Mouse (Mus musculus) E14TG2a.4 (cell line): ENCODE results near the gene Opn1mw.

Experiments used
- H3K27me3 ChIP-seq: 2 replicates; pipeline ENCODE4 v1.6.1; 2014; ENCODE audit warnings: low read length, control low read depth; ENCODE audit not compliant: insufficient read depth
- H3K36me3 ChIP-seq: 2 replicates; pipeline ENCODE4 v1.6.1; 2014; ENCODE audit warnings: low read length, control low read depth; ENCODE audit not compliant: insufficient read depth
- H3K4me1 ChIP-seq: replicated peaks from 2 replicates; pipeline ENCODE4 v1.6.1; 2014; ENCODE audit warnings: low read depth, low read length, control low read depth
- H3K4me3 ChIP-seq: replicated peaks from 2 replicates; pipeline ENCODE4 v1.5.1; 2014; ENCODE audit warnings: mild to moderate bottlenecking, low read length
- H3K9me3 ChIP-seq: 2 replicates; pipeline ENCODE4 v1.6.1; 2014; ENCODE audit warnings: low read length, control low read depth
- CTCF ChIP-seq: conservative IDR thresholded peaks from 2 replicates; pipeline ENCODE4 v1.5.1; 2014; ENCODE audit warnings: low read length
- NANOG ChIP-seq: IDR thresholded peaks from 2 replicates; pipeline ENCODE4 v1.6.1; 2014; ENCODE audit warnings: borderline replicate concordance, low read length, mixed read lengths
- POU5F1 ChIP-seq: IDR thresholded peaks from 2 replicates; pipeline ENCODE4 v1.6.1; 2014; ENCODE audit warnings: low read length, borderline replicate concordance

Gene Opn1mw

DNA sequence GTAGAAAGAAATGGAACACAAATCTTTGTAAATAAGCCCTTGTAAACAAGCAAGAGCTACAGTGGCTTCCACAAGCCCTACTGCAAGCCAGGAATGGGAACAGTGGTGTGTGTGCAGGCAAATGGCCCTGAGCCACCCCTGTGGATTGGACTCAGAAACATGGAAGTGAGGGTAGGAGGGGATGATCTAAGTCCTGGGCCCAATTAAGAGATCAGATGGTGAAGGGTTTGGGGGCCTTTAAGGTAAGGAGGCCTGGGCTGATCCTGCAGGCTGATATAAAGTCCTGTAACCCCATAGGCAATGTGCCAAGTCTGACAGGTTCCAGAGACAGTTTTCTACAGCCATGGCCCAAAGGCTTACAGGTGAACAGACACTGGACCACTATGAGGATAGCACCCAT, at the start of gene Opn1mw:
TSS of gene Opn1mw (plus strand) at position 301 of the 400 bp plus-strand sequence.
- Histone ChIP-seq H3K9me3 (no peaks in the 10 kb centered on the region), H3K4me3 (no peak within 1 kb of the TSS), H3K4me1 (no peaks in the 10 kb centered on the region), H3K27me3 (no peaks in the 10 kb centered on the region), H3K36me3 (no peaks in the 10 kb centered on the region)
- TF ChIP-seq CTCF = no peak

DNA sequence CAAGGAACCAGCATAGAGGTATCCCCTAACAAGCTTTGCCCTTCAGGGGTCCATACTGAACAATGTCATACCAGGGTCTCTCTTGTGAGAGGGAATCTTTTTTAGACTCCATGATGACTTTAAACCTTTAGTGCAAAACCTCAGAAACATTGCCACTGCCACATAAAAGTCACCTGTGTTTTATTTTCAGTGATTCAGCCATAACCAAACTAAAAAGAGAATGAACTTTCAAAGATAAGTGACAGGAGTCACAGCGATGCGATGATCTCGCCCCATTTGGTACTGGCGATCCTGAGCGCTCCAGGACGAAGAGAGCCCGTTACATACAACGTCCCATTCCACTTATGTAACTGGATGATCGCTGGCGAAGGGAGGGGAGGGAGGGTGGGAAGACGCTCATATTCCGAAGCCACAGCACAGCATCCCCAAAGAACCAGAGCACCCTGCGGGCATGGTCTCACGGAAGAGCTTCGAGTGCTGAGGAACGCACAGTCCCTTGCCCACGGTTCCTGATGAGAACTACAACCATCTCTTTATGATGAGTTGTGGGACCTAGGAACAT, 42.9 kb upstream of the Opn1mw start:
- Histone ChIP-seq H3K27me3 (no peaks in the 10 kb centered on the region), H3K36me3 (0 out of 2 replicates have a peak, but pooled peaks cover 1% of the 10 kb centered on the region), H3K4me3 (peak overlapping the region; percentile 84), H3K4me1 (peaks cover 40% of the 10 kb centered on the region), H3K9me3 (no peaks in the 10 kb centered on the region)
- no peak for TF ChIP-seq NANOG
- TF ChIP-seq POU5F1 = no peak
- no peak for TF ChIP-seq CTCF

DNA sequence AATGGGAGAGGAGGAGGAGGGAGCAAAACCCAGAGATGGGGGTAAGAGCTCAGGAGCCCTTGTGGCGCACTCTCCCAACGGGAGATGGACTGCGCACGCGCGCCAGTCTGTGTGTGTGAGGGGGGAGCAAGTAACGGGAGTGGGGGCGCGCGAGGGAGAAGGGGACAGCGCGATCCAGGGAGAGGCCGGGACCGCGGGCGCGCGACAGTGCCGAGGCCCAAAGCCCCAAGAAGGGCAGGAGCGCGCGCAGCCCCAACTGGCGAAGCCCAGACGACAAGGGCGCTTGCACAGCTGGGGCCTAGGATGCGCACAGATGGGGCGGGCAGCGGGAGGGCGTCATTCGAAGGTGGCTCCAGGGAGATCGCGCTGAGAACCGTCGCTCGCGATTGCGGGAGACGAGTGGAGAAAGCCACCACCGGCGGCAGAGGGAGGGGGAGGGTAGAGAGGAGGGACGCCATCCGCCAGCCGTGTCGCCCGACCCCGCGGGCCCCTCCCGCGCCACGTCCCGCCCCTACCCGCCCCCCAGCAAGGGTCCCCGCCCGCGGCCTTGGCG, 42.2 kb upstream of the Opn1mw start:
- peaks cover 34% of the 10 kb centered on the region for H3K4me1 ChIP-seq
- H3K9me3 ChIP-seq = no peaks in the 10 kb centered on the region
- TF ChIP-seq CTCF (no peak), POU5F1 (no peak), NANOG (no peak)
- H3K27me3 ChIP-seq = no peaks in the 10 kb centered on the region
- no peaks in the 10 kb centered on the region for H3K36me3 ChIP-seq
- H3K4me3 ChIP-seq = peak overlapping the region; percentile 84

DNA sequence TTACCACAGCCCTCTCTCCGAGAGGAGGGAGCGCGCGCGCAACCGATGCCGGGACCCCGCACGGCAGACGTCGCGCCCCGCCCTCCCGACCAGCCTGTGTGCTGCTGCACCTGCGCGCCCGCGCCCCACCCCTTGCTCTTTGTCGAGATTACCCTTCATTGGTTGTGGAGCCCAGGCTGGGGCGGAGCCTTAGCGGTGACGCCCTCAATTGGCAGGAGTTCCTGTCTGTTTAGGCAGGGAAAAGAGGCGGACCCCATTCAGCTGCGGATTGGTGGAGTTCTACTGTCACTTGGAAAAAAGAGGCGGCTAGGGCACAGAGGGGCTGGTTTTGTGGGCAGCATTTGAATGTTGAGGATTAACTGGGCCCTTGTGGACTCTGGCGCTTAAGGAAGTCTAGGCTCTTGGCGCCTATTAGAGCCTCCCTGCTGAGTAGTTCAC, 41.6 kb upstream of the Opn1mw start:
- H3K27me3 ChIP-seq = no peaks in the 10 kb centered on the region
- peak overlapping the region; percentile 84 for H3K4me3 ChIP-seq
- H3K4me1 ChIP-seq = peaks cover 28% of the 10 kb centered on the region
- no peaks in the 10 kb centered on the region for H3K36me3 ChIP-seq
- H3K9me3 ChIP-seq = no peaks in the 10 kb centered on the region
- TF ChIP-seq NANOG (no peak), CTCF (no peak), POU5F1 (no peak)

DNA sequence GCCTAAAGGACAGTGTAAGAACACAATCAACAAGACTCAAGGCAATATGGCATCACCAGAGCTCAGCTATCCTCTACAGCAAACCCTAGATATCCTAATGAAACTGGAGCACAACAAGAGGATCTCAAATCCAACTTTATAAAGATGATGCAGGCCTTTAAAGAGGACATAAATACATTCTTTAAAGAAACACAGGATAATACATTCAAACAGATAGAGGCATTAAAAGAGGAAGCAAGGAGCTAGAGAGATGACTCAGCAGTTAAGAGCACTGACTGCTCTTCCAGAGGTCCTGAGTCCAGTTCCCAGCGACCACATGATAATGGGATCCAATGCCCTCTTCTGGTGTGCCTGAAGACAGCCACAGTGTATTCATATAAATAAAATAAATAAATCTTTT, 32.1 kb upstream of the Opn1mw start:
- no peak overlapping the region for H3K4me3 ChIP-seq
- no peaks in the 10 kb centered on the region for H3K36me3 ChIP-seq
- no peak for TF ChIP-seq NANOG
- no peaks in the 10 kb centered on the region for H3K4me1 ChIP-seq
- H3K9me3 ChIP-seq = no peaks in the 10 kb centered on the region
- H3K27me3 ChIP-seq = no peaks in the 10 kb centered on the region

DNA sequence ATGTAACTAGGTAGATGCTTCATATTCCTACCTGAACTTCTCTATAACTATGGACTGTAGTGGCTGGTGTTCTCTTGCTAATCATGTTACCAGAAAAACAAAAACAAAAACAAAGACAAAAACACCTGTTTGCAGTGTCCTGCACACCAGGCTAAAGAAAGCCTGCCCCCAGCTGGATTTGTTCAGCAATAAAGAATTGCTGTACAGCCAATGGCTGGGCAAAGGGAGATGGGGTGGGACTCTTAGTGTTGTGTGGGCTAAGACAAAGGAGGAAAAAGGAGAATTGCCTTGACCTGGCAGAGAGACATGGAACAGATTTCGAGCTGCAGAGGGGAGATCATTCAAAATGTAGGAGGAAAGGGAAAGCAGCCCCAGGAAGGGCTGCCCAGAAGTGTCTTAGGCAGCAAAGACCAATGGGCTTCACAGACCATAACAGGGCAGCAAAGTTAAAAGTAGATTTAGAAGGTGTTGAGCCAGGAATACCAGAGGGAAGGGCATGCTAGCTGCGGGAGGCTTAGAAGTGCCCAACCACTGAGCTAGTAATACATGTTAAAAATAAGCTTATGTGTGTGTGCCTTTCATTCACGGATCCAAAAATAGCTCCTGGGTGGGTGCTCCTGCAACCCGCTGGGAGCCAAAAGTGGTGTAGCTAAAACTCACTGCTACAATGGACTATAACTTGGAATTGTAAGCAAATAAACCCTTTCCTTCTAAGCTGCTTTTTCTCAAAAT, 23.6 kb upstream of the Opn1mw start:
- H3K4me1 ChIP-seq = no peaks in the 10 kb centered on the region
- no peak overlapping the region for H3K4me3 ChIP-seq
- H3K36me3 ChIP-seq = no peaks in the 10 kb centered on the region
- TF ChIP-seq CTCF (no peak), POU5F1 (no peak), NANOG (no peak)
- H3K27me3 ChIP-seq = no peaks in the 10 kb centered on the region
- no peaks in the 10 kb centered on the region for H3K9me3 ChIP-seq

DNA sequence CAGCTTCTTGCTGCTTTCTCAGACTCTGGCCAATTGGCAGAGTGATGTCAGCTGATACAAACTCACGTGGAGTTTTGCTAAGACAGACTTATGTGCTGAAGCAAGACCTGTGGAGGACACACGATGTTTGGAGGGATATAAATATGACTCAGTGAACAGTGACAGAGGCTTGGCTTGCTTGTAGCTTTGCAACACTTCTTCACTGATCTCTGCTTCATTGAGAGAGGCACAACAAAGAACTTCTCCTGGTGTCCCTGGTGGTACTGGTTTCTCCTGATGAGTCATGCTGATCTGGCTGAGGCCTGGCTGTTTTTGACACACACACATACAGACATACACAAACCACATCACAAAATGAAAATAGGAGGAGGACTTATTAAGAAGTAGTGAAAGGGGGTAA, 21.3 kb upstream of the Opn1mw start:
- H3K36me3 ChIP-seq = no peaks in the 10 kb centered on the region
- TF ChIP-seq CTCF (no peak), POU5F1 (no peak), NANOG (no peak)
- no peaks in the 10 kb centered on the region for H3K27me3 ChIP-seq
- no peak overlapping the region for H3K4me3 ChIP-seq
- H3K4me1 ChIP-seq = no peaks in the 10 kb centered on the region
- no peaks in the 10 kb centered on the region for H3K9me3 ChIP-seq

DNA sequence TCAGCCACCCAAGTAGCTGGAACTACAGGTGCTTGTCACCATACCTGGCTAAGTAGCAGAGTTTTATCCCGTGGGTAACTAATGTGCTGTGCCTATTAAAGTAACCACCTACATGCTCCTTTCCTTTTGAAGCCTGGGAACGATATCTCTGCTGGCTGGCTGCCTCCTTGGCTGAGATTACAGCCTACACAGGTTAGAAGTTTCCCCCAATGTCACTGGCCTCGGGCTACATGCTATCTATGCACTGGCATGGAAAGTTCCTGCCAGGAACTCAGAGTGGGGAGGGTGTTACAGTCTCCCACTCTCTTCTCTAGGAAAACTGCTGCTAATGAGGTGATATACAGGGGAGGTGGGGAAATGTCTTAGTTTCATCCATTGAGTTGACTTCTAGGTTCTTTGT, 18.5 kb upstream of the Opn1mw start:
- TF ChIP-seq CTCF (no peak), POU5F1 (no peak), NANOG (no peak)
- Histone ChIP-seq H3K4me1 (no peaks in the 10 kb centered on the region), H3K4me3 (no peak overlapping the region), H3K27me3 (no peaks in the 10 kb centered on the region), H3K36me3 (no peaks in the 10 kb centered on the region), H3K9me3 (no peaks in the 10 kb centered on the region)

DNA sequence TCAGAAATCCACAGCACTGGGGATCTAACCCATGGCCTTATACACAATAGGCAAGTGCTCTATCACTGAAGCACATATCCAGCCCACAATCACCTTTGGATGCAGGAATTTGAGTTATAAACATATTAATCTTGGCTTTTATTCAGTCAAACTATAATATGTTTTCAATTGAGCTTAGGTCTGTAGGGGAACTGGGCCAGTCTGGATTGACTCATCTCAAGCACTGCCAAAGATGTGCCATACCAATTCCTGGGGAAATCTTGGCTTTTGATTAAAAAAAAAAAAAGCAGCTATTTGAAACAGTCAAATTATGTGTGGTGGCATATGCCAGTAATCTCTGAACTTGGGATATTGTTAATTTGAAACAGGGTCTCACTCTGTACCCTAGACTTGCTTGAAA, 13.2 kb upstream of the Opn1mw start:
- Histone ChIP-seq H3K27me3 (no peaks in the 10 kb centered on the region), H3K4me1 (no peaks in the 10 kb centered on the region), H3K9me3 (no peaks in the 10 kb centered on the region), H3K36me3 (no peaks in the 10 kb centered on the region), H3K4me3 (no peak overlapping the region)
- TF ChIP-seq CTCF = no peak
- TF ChIP-seq NANOG = no peak
- TF ChIP-seq POU5F1 = no peak
